Mouse (Mus musculus) heart, postnatal 14 days (tissue): ENCODE results near the gene Cars2. TPM values are rescaled to one million over a fixed set of nuclear protein-coding genes. Genes with fewer than 3 reads are reported as not detected.
A peak's percentile ranks its signal among the peaks of the same experiment; 100 is the strongest.
"Not testable (repeated sequence)": the region's sequence is repeated elsewhere in the genome, so short reads cannot be mapped to it uniquely, and the experiment has no call there.

Source experiments
- DNase-seq, 2 experiments: peaks; one replicate each; pipeline ENCODE4 v3.0.0; 2021 to 2022
- intact Hi-C: fragments of 180-260 bp; cut with DNase I; formaldehyde crosslinking; loops from one replicate; pipeline ENCODE4 v1.15.1; 2025
- long read RNA-seq, 2 experiments: library from polyadenylated mRNA; stranded (forward); transcript quantifications; one replicate each; pipeline ENCODE4 v2.0.0; 2021
- total RNA-seq, 2 experiments: library from RNA; stranded (reverse); gene quantifications; 2 replicates each; pipeline ENCODE4 v1.2.3; 2021

Gene Cars2
- 10 to 100 TPM; 37.0 TPM for total RNA-seq
- long read RNA-seq, experiment 1, transcript Cars2-201 (15 exons, 1,902 nt): major isoform, 18 of 102 reads
- long read RNA-seq, experiment 1, partial matches to known transcripts: 3 of 102 reads
- long read RNA-seq, experiment 1, other reads (novel, unspliced or antisense): 80 of 102 reads
- long read RNA-seq, experiment 2, transcript Cars2-201 (15 exons, 1,902 nt): major isoform, 10 of 80 reads
- long read RNA-seq, experiment 2, partial matches to known transcripts: 2 of 80 reads
- long read RNA-seq, experiment 2, other reads (novel, unspliced or antisense): 66 of 80 reads

- intact Hi-C loops: loop anchor here (2.0 kb wide), 1 partner anchor 52 kb away; no protein-coding TSS in a partner anchor
- DNase-seq: peak; percentile 91 to 94
These were observed at the start of gene Cars2 for GRCm38 (mm10) chr8:11550281-11550948. TSS of gene Cars2 (minus strand) at chr8:11550783.

GRCm38 (mm10) chr8:11593222-11593884 is 42.8 kb upstream of the Cars2 start:
- intact Hi-C loops: no loop called here
- no peak for DNase-seq

GRCm38 (mm10) chr8:11592296-11592695 is 41.7 kb upstream of the Cars2 start:
- intact Hi-C loops: no loop called here

GRCm38 (mm10) chr8:11591837-11592236 is 41.3 kb upstream of the Cars2 start:
- DNase-seq: no peak
- intact Hi-C loops: no loop called here

More at GRCm38 (mm10) chr8:11592296-11592695, 41.7 kb upstream of the Cars2 start:
- no peak for DNase-seq

- intact Hi-C loops: no loop called here
- no peak for DNase-seq
These were observed 35.8 kb upstream of the Cars2 start for GRCm38 (mm10) chr8:11586374-11586745.

- intact Hi-C loops: no loop called here
- DNase-seq: no peak
These were observed 35.2 kb upstream of the Cars2 start for GRCm38 (mm10) chr8:11585513-11586373.

- peak in 1 of 2 experiments; percentile 25 for DNase-seq
These were observed 25.2 kb upstream of the Cars2 start for GRCm38 (mm10) chr8:11575604-11576384.

GRCm38 (mm10) chr8:11574911-11575603 is 24.5 kb upstream of the Cars2 start:
- intact Hi-C loops: no loop called here
- DNase-seq: peak in 1 of 2 experiments; percentile 13

More at GRCm38 (mm10) chr8:11575604-11576384, 25.2 kb upstream of the Cars2 start:
- intact Hi-C loops: no loop called here

GRCm38 (mm10) chr8:11572428-11572827 is 21.8 kb upstream of the Cars2 start:
- no peak for DNase-seq
- intact Hi-C loops: no loop called here

- no peak for DNase-seq
- intact Hi-C loops: no loop called here
These were observed 21.4 kb upstream of the Cars2 start for GRCm38 (mm10) chr8:11571950-11572349.

GRCm38 (mm10) chr8:11570742-11571141 is 20.2 kb upstream of the Cars2 start:
- DNase-seq: no peak

GRCm38 (mm10) chr8:11569260-11570097 is 18.9 kb upstream of the Cars2 start:
- intact Hi-C loops: loop anchor here (5.0 kb wide), 1 partner anchor 33 kb away; no protein-coding TSS in a partner anchor
- no peak for DNase-seq

More at GRCm38 (mm10) chr8:11570742-11571141, 20.2 kb upstream of the Cars2 start:
- intact Hi-C loops: no loop called here

- intact Hi-C loops: loop anchor here (5.0 kb wide), 1 partner anchor 34 kb away; no protein-coding TSS in a partner anchor
- DNase-seq: not testable (repeated sequence)
These were observed 17.6 kb upstream of the Cars2 start for GRCm38 (mm10) chr8:11568193-11568592.

- intact Hi-C loops: loop anchor here (5.0 kb wide), 1 partner anchor 38 kb away; no protein-coding TSS in a partner anchor
- DNase-seq: no peak
These were observed 14.1 kb upstream of the Cars2 start for GRCm38 (mm10) chr8:11564721-11565120.

GRCm38 (mm10) chr8:11564236-11564635 is 13.7 kb upstream of the Cars2 start:
- DNase-seq: no peak
- intact Hi-C loops: no loop called here

GRCm38 (mm10) chr8:11560220-11560619 is 9.6 kb upstream of the Cars2 start:
- DNase-seq: no peak
- intact Hi-C loops: no loop called here

GRCm38 (mm10) chr8:11559511-11559910 is 8.9 kb upstream of the Cars2 start:
- no peak for DNase-seq
- intact Hi-C loops: no loop called here
